Mouse (Mus musculus): ENCODE results near the gene Sncg.

Gene Sncg

DNA sequence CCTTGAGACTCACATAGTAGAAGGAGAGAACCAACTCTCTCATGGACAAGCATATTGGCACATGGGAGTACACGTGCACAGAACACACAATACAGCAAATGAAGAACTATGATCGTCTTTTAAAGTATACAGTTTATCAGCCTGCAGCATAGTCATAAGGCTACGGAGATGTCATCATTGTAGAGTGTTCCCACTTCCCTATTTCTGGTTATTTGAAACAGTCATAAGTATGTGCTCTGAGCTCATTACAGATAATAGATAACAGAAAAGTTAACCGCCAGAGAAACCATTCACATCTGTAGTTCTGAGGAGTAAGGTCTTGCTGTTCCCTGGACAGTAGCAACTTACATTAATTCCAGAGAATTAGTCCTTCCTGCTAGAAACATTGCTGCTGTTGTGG lies 31.5 kb downstream of the Sncg start:
- no peak for DNase-seq (ENCODE audit: low read depth, low spot score)

DNA sequence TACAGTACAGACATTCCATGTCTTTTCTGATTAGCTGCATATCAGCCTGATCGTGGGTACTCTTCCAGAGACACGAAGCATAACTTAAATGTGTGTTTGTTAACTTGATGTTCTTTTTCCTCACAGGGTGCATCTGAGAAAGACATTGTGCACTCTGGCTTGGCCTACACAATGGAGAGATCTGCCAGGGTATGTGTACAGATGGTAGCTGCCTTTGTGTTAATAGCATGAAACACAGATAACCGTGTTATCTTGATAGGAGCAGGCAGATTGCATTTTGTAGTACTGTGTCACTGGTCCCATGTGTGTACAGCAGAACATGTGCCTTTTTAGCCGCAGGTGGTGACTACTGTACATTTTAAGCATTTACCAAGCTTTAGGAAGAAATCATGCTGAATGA lies 32.6 kb downstream of the Sncg start:
- no peak for DNase-seq (ENCODE audit: low read depth, low spot score)

DNA sequence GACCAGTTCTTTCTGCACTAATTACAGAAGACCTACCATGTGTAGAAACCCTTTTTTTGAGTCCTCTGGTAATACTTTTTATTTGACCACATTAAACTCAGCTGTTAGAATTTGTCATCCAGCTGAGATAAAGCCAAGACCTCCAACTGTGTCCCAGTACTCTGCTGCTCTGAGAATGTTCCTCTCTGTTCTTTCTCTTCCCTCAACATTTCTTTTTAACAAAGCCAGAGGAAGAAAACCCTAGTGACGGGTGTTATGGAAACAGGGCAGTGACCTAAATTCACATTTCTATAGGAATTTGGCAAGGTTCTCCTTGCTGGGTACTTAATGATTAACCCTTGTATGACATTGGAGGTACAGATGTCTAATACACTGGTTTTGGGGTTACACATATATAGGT lies 35.1 kb downstream of the Sncg start:
- no peak for DNase-seq (ENCODE audit: low read depth, low spot score)

DNA sequence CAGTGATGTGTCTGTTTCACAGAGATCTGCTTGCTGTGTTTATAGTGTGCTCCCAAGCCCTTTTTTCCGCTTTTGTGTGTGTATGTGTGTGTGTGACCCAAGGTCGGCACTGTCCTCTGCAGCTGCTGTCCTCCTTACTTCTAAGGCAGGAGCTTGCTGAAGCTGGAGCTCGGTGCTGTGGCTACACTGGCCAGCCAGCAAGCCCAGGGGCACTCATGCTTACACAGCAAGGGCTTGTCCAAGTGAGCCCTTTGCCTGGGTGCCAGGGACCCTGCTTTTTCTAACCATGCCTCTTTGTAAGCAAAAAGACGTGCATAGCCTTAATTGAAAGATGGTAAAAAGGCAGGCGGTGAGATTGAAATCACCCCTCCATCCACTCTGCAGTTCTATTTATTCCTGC lies 42.1 kb downstream of the Sncg start:
- DNase-seq (ENCODE audit: low read depth, low spot score) = no peak

DNA sequence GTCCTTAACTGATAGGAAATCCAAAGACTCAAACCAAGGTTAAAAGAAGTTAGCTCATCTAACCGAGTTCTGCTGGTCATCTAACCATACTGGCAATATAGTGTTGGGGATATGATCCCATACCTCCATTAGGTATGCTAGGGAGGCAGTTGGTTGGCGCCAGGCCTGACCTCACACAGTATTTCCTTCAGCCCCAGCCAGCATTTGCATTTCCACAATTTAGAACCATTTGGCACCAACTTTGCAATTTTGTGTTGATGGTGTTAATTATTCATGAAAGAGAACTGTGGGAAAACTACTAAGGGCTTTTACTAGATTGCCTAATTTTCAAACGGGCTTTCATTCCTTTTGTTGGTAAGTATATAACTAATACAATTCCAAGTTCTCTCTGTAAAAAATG lies 42.7 kb downstream of the Sncg start:
- no peak for DNase-seq (ENCODE audit: low read depth, low spot score)

DNA sequence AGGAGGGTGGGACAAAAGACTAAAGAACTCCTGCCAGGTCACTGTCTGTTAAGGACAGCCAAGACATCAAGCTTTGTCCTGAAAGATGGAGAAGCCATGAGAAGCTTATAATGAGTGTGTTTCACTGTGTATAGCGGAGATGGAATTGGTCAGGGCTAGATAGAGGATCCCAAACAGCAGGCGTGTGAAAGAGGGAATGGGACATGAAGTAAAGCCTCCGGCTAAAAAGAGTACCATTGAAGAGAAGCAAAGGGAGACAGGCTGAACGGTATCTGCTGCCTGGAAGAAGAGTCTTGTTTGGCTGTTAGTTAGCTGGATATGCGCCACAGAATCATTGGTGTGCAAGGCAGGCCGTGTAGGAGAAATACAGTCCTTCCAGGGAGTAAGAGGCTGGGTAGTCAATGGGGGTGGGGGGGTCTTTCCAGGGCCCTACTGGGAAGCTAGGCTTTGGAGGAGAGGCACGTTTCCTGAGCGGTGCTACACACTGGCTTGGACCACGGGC lies 43.9 kb downstream of the Sncg start:
- DNase-seq (ENCODE audit: low read depth, low spot score) = no peak

DNA sequence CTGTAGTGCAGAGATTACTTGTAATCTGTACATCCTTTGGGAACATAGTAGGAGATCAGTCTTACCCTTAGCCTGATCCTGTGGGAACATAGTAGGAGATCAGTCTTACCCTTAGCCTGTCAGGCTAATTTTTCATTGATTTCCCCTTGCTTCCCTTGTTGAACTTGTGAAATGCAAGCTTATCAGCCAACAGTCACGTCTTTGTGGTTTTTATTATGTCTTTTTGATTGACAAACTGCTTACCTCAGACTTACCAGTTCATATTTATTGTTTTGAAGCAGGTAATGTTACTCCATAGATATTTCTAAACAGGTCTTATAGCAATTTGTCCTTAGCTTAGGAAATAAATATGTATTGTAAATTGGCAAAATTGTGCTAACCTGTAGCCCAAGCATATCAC lies 47.0 kb downstream of the Sncg start:
- DNase-seq (ENCODE audit: low read depth, low spot score) = no peak

DNA sequence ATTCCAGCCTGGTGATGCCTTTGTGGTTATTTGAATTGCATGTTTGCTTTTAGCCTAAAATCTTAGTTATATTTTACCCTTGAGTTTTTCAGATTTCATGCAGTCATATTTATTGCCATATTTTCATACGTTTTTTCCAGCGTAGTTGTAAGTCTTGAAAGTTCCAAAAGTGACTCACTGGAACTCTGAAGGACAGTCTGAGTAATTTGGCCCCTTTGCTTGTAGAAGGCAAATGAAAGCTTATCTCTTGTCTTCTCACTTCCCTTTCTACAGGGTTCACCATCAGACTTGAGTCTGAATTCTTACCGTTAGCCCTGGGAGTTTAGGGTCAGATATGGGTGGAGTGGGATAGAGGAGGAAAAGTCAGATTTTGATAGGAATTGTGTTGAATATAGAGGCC lies 48.0 kb downstream of the Sncg start:
- no peak for DNase-seq (ENCODE audit: low read depth, low spot score)

DNA sequence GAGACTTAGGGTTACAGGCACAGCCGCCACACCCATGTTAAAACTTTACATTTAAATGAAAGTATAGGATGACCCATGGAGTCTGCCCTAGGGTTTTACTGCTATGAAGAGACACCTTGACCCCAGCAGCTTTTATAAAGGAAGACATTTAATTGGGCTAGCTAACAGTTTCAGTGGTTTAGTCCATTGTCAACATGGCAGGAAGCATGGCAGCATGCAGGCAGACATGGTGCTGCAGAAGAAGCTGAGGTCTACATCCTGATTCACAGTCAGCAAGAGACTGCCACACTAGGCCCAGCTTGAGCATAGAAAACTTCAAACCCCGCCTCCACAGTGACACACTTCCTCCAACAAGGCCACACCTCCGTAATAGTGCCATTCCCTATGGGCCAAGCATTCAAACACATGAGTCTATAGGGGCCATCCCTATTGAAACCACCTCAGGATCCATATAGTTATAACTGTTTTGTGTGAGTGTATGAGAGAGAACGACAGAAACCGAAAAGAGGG lies 51.0 kb downstream of the Sncg start:
- DNase-seq (ENCODE audit: low read depth, low spot score) = no peak

Measured in embryo, embryonic 11.5 days (tissue).